Mouse (Mus musculus) heart, adult 9 months (tissue): ENCODE measurements around the gene Kif21a.

Experiments
- DNase-seq, 2 experiments: peaks; one replicate each; pipeline ENCODE4 v3.0.0; 2022; ENCODE audit warnings: low spot score in 2 of 2

The Kif21a gene

DNA sequence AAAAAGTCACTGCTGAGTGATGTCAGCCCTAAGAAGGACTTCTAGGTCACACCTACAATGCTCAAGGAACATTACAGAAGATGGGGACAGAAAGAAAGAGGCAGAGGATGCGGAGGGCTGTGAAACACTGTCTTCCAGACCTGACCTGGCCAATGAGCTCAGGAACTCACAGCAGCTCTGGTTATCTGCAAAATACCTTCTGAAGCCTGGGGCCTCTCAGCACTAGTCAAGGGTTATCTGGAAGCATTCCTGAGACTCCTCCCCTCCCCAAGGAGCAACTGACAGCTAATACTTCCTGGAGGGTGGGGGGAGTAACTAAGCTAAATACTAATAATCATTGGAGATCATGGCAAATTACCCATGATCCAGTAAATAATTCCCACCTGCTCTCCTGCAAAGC is 111.3 kb downstream of the Kif21a start:
- DNase-seq: no peak

DNA sequence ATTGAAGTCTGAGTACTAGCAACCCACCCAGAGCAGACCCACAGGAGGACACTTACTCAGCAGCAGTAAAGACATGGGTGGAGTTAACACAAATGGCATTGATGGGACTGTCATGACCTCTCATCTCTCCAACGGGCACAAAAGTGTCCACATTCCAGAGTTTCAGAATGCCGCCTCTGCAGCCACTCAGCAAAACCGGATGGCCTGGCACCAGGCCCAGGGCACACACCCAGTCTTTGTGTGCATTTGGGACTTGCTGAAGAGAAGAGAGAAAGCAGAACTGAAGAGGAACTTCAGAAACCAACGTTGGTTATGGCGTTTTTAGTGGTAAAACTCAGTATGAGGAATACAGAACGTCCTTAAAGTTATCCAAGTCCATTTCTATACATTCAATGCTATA is 114.2 kb downstream of the Kif21a start:
- DNase-seq: peak in 1 of 2 experiments; percentile 0

DNA sequence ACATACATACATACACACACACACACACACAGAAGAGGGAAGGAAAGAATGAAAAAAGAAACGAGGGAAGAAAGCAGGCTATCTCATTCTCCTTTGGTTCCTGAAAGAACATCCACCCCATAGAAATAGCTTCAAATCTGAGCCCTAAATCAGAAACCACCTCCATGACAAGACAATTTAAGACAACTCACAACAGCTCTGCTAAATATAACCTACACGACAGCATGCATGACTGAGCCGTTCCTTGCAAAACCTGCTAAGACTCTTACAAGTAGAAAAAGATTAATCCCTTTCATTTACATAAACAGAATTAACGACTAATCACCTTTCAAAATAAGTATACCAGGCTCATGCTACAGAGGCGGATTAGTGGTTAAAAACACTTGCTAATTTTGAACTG is 118.3 kb downstream of the Kif21a start:
- DNase-seq: no peak

DNA sequence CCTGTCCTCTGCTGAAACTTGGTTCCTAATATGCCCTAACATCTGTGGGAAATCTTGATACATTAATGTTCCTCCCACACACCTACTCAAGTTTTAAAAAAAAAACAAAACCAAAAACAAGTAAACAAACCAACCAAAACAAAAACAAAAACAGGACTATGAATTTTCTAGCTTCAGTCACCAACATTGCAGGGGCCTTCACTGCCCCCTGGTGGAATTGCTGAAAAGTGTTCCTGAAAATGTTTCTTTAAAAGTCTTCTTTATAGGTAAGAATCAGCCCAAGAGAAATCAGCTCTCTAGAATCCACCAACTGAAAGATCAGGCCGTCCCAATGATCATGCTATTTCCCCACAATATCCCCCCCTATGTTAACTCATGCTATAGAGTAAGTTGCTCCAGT is 120.7 kb downstream of the Kif21a start:
- DNase-seq: no peak

DNA sequence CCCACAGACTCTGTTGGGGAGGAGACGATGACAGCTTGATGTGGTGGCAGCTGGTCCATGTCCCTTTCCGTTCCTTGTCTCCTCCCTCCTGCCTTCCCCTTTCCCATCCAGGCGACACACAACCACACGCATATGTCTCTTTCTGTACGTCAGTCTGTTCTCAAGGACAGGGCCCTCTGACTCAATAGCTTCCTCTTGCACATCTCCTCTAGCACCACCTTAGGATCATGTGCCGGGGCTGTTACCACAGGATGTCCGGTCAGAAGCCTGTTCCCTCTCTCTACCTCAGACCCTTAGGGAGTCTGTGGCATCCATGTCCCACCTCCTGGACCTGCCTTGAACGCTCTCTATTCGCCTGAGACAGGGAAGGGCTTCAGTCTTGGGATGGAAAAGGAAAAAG is 153.3 kb downstream of the Kif21a start:
- no peak for DNase-seq

DNA sequence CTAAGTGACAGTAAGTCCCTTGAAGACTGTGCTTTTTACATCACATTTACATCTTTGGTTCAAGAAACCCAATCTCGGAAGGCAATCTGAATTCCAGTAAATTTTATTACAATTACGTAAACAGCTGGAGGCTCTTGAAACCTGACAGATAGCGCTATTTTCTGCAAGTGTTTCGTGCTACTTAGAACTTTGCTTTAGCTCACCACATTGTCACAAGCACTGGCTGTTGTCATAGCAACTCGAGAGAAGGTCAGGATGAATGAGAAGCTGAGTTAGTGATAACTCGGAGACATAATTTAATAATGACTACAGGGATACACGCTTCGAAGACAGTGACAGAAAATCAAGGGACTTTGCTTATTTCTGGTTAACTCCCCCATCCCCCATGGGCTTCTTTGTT is 162.3 kb downstream of the Kif21a start:
- DNase-seq: no peak
